Mouse (Mus musculus) urinary bladder, postnatal 4 days (tissue): ENCODE results near the gene Olfr114.

Experiments
- DNase-seq, 2 experiments: peaks; one replicate each; pipeline ENCODE4 v3.0.0; 2021 to 2022; ENCODE audit warnings: low spot score in 2 of 2

Gene Olfr114

DNA sequence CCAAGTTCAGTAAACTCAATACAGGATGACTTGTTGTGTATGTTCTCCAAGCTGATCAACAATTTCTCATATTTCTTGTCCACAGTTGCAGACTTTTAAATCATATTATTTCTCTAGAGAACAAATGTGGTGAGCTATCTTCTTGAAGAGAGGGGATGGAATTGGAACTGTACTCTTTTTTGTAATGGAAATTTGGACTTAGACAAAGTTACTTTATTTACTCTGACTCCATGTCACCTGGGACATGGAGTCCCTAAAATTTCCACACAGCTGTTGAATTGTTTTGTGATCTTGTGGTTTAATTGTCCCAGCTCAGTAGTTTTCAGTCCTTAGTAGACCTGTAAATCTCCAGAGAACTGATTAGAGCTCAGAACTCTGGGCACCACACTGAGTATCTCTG, at the start of gene Olfr114:
Olfr114 (minus strand) TSS at position 101 of the 400 bp plus-strand sequence.
- no peak for DNase-seq

DNA sequence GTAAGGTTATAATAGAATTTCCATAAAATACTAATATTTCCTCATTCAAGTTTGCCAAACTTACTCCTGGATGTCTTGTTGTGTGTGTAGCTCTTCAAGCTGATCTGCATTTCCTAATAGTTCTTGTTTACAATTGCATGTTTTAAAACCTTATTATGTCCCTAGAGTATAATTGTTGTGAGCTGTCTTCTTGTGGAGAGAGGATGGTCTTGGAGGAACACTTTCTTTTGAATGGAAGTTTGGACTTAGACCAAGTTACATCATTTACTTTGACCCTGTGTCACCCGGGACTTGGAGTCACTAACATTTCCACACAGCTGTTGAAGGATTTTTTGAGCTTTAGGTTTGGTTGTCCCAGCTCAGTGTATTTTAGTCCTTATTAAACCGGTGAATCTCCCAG, 34.5 kb upstream of the Olfr114 start, which contains the start of the genes Olfr115 and Olfr116:
Olfr115 (minus strand) TSS at position 101 of the 400 bp plus-strand sequence.
Olfr116 (minus strand) TSS at position 191 of the 400 bp plus-strand sequence.
- DNase-seq = no peak

DNA sequence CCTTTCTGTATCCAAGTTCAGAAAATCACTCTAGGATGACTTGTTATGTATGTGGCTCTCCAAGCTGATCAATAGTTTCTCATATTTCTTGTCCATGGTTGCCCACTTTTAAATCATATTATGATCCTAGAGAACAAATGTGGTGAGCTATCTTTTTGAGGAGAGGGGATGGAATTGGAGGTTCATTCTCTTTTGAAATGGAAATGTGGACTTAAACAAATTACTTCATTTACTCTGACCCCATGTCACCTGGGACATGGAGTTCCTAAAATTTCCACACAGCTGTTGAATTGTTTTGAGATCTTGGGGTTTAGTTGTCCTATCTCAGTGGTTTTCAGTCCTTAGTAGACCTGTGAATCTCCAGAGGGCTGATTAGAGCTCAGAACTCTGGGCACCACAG, 15.0 kb downstream of the Olfr114 start, which contains the start of gene Olfr113:
Olfr113 (minus strand) TSS at position 101 of the 400 bp plus-strand sequence.
- DNase-seq = no peak

DNA sequence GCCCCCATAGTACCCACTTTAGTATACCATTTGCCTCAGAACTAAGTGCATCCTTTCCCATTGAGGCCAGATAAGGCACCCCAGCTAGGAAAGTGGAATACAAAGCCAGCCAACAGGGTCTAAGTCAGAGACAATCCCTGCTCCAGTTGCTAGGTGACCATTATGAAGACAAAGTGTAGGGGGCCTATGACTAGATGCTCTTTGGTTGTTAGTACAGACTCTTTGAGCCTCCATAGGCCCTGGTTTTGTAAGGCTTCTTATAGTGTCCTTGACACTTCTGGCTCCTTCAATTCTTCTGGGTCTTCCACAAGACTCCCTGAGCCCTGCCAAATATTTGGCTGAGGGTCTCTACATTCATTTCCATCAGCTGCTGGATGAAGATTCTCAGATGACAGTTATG, 23.2 kb downstream of the Olfr114 start, which contains the start of gene Olfr112:
Olfr112 (minus strand) TSS at position 101 of the 400 bp plus-strand sequence.
- no peak for DNase-seq

GRCm38 (mm10) chr17:37558913-37559615, 33.5 kb downstream of the Olfr114 start:
- no peak for DNase-seq

DNA sequence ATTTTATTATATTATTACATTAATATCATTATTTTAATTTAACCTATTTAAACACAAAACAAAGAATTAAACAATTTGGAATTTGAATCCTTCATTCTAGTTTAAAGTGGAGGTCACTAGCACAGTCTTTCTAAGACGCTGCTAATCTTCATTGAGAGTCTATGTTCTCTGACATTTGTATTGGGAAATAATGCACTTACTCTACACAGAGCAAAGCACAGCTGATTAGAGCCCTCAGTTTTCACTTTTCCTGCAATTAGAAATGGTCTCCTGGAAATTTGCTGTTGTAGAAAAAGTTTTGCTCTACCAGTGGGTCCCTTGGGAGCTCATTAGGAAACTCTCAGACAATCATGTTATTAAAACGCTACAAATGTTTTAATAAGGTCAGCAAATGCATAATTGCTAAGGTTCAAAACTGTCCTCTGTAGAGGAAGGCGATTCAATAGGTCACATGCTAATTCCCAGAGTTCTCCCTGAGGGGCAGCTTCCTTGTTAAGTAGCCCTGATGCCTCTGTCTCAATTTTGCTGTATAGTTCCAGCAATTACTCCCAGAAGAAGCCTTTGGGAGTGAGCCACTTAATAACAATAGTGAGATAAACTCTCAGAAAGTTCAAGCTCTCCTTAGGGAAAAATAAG, 48.6 kb downstream of the Olfr114 start:
- no peak for DNase-seq

GRCm38 (mm10) chr17:37541454-37542119, 51.0 kb downstream of the Olfr114 start:
- no peak for DNase-seq
